Mouse (Mus musculus) megakaryocyte, embryonic 14.5 days (primary cell): ENCODE data around the gene Hpse2. TPM values are rescaled to one million over a fixed set of nuclear protein-coding genes. Genes with fewer than 3 reads are reported as not detected.

Experiments
- H3K27me3 ChIP-seq: replicated peaks from 2 replicates; pipeline ENCODE3; 2012; ENCODE audit warnings: inconsistent platforms
- H3K36me3 ChIP-seq: replicated peaks from 2 replicates; pipeline ENCODE3; 2012; ENCODE audit warnings: low read length, inconsistent platforms, mixed read lengths
- H3K4me1 ChIP-seq: 2 replicates; pipeline ENCODE4 v1.6.1; 2012; ENCODE audit warnings: inconsistent platforms
- H3K4me3 ChIP-seq: replicated peaks from 2 replicates; pipeline ENCODE3; 2012; ENCODE audit warnings: moderate library complexity, mild to moderate bottlenecking, inconsistent platforms
- H3K9me3 ChIP-seq: 2 replicates; pipeline ENCODE4 v1.6.1; 2012; ENCODE audit warnings: inconsistent platforms
- FLI1 ChIP-seq: IDR thresholded peaks from 2 replicates; pipeline ENCODE4 v1.6.1; 2012; ENCODE audit warnings: low read length, inconsistent platforms, mixed read lengths
- GATA1 ChIP-seq: IDR thresholded peaks from 3 replicates; pipeline ENCODE4 v1.6.1; 2012; ENCODE audit warnings: mixed read lengths, low read length, inconsistent platforms, borderline replicate concordance
- polyA plus RNA-seq: library from polyadenylated mRNA; stranded (reverse); fragments of >175 nt; gene quantifications from 2 replicates; pipeline ENCODE4 v1.2.3, GENCODE M21; 2012; ENCODE audit warnings: low replicate concordance; ENCODE audit not compliant: insufficient read depth

Gene Hpse2
- polyA plus RNA-seq, 1 experiment, result 0.02 TPM

DNA sequence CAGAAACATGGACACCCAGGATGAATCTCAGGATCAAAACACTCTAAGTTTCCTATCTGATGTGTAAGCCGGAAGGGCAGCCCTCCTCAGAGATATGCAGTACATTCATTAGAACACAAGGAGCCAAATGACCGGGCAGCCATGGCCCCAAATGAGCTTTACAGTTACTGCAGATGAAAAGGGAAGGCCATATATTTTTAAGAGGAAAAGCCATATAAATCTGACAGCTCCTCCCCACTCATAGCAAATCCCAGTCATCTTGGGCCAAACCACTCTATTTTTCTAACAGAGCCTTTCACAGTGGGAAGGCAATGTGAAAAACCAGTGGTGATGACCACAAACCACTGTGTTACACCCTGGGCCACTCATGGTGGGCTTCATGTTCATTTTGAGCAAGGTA is 549.9 kb downstream of the Hpse2 start:
- TF ChIP-seq GATA1, result no peak
- TF ChIP-seq FLI1, result no peak
- H3K4me3 ChIP-seq, result no peak overlapping the region
- peaks cover 8% of the 10 kb centered on the region for H3K4me1 ChIP-seq
- peaks cover 11% of the 10 kb centered on the region for H3K27me3 ChIP-seq
- no peaks in the 10 kb centered on the region for H3K36me3 ChIP-seq
- H3K9me3 ChIP-seq, result no peaks in the 10 kb centered on the region

DNA sequence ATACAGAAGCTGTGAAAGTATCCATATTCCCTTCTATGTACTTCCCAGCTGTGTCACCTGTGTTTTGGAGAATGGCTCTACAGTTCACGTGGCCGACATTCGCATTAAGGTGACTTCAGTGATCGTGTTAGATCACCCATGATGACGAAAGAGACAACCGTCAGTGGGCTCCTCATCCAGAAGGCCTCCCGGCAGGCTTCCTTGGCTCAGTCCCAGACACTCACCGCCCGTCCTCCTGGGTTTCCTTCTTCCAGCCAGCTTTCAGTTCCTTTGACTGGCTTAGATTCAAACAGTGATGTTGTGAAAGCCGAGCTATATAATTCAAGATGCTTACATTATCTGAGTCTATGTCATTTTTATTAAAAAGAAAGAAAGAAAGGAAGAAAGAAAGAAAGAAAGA is 550.6 kb downstream of the Hpse2 start:
- H3K4me3 ChIP-seq, result no peak overlapping the region
- no peaks in the 10 kb centered on the region for H3K36me3 ChIP-seq

DNA sequence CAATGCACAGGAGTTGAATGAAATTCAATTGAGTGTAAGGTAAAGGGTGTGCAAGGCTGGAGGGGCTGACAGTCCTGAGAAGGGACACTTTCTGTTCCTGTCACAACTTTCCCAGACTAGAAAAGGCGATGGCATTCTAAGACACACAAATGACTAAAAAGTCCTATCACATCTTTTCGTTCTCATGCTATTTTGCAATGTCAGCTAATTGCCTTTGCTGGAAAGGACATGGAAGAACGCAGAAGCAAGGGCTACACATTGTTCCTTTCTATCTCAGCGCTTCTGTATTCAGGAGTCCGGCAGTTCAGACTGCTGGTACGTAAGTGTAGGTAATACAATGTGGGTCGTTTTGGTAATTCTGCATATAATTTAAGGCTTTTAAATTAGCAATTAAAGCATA is 555.0 kb downstream of the Hpse2 start:
- H3K4me1 ChIP-seq, result 0 out of 2 replicates have a peak, but pooled peaks cover 3% of the 10 kb centered on the region
- no peak overlapping the region for H3K4me3 ChIP-seq
- TF ChIP-seq GATA1, result no peak
- TF ChIP-seq FLI1, result no peak
- H3K36me3 ChIP-seq, result no peaks in the 10 kb centered on the region
- no peaks in the 10 kb centered on the region for H3K9me3 ChIP-seq
- H3K27me3 ChIP-seq, result peaks cover 6% of the 10 kb centered on the region

More for the DNA sequence above, 550.6 kb downstream of the Hpse2 start:
- TF ChIP-seq GATA1, result no peak
- TF ChIP-seq FLI1, result no peak
- Histone ChIP-seq H3K27me3 (peaks cover 9% of the 10 kb centered on the region), H3K4me1 (peaks cover 8% of the 10 kb centered on the region), H3K9me3 (no peaks in the 10 kb centered on the region)

DNA sequence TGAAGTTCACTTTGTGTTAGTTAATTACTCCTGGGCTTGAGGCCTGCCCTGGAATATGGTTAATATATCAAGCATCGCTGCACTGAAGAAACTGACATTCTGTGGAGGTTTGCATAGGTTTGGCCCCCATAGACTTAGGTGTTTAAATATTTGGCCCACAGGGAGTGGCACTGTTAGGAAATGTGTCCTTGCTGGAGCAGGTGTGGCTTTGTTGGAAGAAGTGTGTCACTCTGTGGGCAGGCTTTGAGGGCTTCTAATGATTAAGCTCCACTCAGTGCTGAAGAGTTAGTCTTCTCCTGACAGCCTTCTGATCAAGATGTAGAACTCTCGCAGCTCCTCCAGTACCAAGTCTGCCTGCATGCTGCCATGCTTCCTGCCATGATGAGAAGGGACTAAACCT is 555.9 kb downstream of the Hpse2 start:
- Histone ChIP-seq H3K9me3 (no peaks in the 10 kb centered on the region), H3K4me3 (no peak overlapping the region), H3K4me1 (0 out of 2 replicates have a peak, but pooled peaks cover 3% of the 10 kb centered on the region), H3K27me3 (peaks cover 8% of the 10 kb centered on the region), H3K36me3 (no peaks in the 10 kb centered on the region)
- TF ChIP-seq GATA1 (no peak), FLI1 (no peak)

DNA sequence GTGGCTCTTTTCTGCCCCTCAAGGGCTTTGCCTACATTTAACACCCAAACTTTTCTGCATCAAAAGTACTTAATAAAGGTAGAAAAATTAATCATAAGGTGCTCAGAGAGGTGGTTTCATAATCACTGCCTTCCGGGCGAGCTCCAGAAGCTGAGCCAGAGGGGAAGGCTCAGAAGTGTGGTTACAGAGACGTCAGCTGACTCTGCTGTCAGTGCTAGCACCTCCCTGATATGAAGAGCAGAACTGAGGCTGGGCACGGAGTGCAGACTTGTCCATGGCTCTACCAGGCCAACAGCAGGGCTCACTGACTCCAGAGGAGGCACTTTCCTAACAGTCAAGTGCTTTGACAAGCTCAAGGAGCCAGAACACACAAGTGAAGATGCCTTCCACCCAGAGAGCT is 559.0 kb downstream of the Hpse2 start:
- Histone ChIP-seq H3K4me3 (no peak overlapping the region), H3K36me3 (no peaks in the 10 kb centered on the region), H3K4me1 (0 out of 2 replicates have a peak, but pooled peaks cover 3% of the 10 kb centered on the region), H3K27me3 (peaks cover 4% of the 10 kb centered on the region), H3K9me3 (peaks cover 12% of the 10 kb centered on the region)
- no peak for TF ChIP-seq FLI1
- TF ChIP-seq GATA1, result no peak

DNA sequence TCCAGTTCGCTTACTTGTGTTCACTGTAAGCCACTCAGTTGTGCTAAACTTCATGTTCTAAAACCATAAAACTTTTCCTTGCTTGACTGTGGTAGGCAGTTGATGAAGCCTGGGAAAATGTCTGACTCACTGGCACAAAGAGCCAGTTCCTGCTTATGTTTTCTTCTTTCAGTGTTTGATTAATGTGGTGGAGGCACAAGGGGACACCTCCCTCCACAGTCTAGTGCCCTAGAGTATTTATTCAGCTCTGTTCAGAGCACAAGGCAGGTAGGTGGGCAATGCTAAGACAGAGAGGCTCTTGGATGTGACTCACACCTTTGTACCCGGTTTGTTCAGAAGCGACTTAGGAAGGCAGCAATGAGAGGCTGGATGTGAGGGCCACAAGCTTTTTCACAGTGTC is 560.3 kb downstream of the Hpse2 start:
- H3K36me3 ChIP-seq, result no peaks in the 10 kb centered on the region
- no peak overlapping the region for H3K4me3 ChIP-seq
- H3K9me3 ChIP-seq, result peaks cover 12% of the 10 kb centered on the region
- 0 out of 2 replicates have a peak, but pooled peaks cover 3% of the 10 kb centered on the region for H3K4me1 ChIP-seq
- peaks cover 3% of the 10 kb centered on the region for H3K27me3 ChIP-seq
- TF ChIP-seq FLI1 (no peak), GATA1 (no peak)

DNA sequence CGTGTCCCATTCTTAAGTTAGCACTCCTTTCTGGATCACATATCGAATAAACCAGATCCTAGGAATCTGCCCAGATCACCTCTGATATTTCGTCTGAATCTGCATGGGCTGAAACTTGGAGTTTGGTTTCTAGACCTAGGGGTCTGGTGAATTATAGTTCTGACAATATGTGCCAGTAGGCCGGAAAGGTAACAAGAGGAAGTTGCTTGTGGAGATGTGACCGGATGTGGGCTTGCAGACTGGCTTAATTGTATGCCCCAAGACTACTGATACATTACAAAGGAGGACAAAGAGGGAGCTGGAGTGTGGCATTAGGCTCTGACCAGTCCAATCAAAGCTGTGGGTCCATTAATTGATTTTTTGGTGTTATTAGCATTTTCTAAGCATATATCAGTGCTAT is 568.0 kb downstream of the Hpse2 start:
- TF ChIP-seq FLI1 (no peak), GATA1 (no peak)
- Histone ChIP-seq H3K4me1 (no peaks in the 10 kb centered on the region), H3K27me3 (no peaks in the 10 kb centered on the region), H3K4me3 (no peak overlapping the region), H3K9me3 (peaks cover 3% of the 10 kb centered on the region), H3K36me3 (no peaks in the 10 kb centered on the region)

DNA sequence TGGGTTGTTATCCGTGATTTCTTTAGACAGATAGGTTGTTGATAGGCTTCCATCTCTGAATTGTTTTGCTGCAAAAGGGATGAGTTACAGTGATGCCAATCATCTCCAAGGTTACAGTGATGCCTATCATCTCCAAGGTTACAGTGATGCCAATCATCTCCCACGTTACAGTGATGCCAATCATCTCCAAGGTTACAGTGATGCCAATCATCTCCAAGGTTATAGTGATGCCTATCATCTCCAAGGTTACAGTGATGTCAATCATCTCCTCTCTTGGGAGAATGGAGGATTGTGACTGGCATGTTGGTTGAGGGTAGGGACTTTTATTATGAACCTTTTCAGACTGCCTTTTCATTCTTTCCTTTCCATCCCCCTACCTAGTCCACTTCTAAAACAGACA is 570.4 kb downstream of the Hpse2 start:
- no peaks in the 10 kb centered on the region for H3K27me3 ChIP-seq
- no peaks in the 10 kb centered on the region for H3K9me3 ChIP-seq
- no peaks in the 10 kb centered on the region for H3K36me3 ChIP-seq
- no peak overlapping the region for H3K4me3 ChIP-seq
- peaks cover 5% of the 10 kb centered on the region for H3K4me1 ChIP-seq
- TF ChIP-seq GATA1 (no peak), FLI1 (no peak)

DNA sequence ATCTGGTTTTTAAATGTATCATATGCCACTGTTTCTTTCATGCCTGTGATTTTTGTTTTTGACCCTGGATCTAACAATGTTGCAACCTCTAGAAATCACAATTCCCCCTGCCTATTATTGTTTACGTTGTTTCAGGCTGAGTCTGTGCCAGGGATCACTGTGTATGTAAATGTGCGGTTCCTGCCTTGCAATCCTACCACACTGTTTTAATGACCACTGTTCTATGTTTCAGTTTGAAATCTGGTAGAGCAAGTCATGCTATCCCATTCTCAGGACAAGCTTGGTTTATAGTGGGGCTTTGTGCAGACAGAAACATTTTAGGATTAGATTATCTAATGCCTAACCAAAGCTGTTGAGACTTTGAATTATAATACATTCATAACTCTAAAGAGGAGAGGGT is 571.9 kb downstream of the Hpse2 start:
- peaks cover 11% of the 10 kb centered on the region for H3K4me1 ChIP-seq

DNA sequence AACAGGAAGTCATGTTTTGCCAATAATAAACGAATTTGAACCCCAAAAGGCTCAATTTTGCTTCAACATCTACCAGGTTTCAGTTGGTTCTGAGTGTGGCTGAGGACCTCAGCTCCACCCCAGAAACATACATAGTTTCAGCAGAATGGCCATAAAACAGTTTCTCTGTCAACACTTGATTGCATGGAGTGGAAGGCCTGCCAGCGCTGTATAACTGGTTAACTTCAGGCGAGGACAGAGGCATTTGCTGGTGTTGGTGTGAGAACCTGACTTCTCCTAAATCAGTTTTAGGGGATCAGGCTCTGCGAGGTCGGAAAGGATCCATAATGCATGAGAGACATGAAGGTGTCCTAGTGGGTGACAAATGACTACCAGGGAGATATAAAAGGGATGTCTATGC is 578.0 kb downstream of the Hpse2 start:
- no peak overlapping the region for H3K4me3 ChIP-seq
- no peaks in the 10 kb centered on the region for H3K36me3 ChIP-seq
- no peak for TF ChIP-seq GATA1
- TF ChIP-seq FLI1, result no peak
- peaks cover 11% of the 10 kb centered on the region for H3K4me1 ChIP-seq
- H3K27me3 ChIP-seq, result peaks cover 13% of the 10 kb centered on the region
- no peaks in the 10 kb centered on the region for H3K9me3 ChIP-seq

More for the DNA sequence above, 571.9 kb downstream of the Hpse2 start:
- H3K9me3 ChIP-seq, result no peaks in the 10 kb centered on the region
- TF ChIP-seq FLI1 (no peak), GATA1 (no peak)
- no peak overlapping the region for H3K4me3 ChIP-seq
- no peaks in the 10 kb centered on the region for H3K27me3 ChIP-seq
- no peaks in the 10 kb centered on the region for H3K36me3 ChIP-seq

DNA sequence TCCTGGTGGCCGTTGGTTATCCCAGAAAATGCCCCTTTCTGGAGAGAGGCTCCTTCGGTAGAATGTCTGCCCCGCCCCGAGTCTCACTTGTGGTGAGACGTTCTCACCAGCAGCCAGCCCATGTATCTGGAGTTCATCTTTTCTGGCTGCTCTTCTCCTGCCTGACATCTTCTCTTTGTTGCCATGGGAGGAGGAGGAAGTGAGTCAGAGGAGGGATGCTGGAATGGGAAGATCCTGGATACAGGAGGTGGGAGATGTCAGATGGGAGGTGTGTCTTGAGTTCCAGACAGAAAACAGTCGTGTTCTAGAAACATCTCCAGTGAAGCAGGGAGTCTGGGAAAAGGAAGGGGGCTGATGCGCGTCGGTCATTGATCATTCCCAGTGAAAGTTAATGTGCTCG is 578.7 kb downstream of the Hpse2 start:
- Histone ChIP-seq H3K9me3 (no peaks in the 10 kb centered on the region), H3K4me1 (peaks cover 11% of the 10 kb centered on the region), H3K36me3 (no peaks in the 10 kb centered on the region), H3K27me3 (peaks cover 13% of the 10 kb centered on the region), H3K4me3 (no peak overlapping the region)
- no peak for TF ChIP-seq GATA1
- no peak for TF ChIP-seq FLI1
